Mouse (Mus musculus): ENCODE results near the gene Slit1.
A peak's percentile ranks its signal among the peaks of the same experiment; 100 is the strongest.

Slit1 gene

DNA sequence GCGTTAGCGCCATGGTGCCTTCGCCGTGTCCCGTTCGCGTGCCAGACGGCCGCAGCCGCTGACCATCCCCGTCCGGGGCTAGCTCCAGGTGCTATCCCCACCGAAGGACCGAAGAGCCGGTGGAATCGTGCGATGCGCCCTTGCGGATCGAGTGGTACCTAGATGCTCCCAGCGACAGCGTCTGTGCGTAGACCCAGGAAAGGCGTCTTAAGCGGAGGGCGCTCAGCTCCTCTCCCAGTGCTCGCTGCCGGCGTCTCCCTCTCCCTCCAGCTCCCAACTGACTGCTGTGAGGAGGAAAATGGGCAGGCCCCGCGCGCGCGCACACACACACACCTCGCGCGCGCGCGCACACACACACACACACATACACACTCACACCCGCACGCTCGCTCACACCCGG lies at the start of gene Slit1:
Gene Slit1 (minus strand): TSS at position 270 of the 400 bp plus-strand sequence.
- no peak for DNase-seq

DNA sequence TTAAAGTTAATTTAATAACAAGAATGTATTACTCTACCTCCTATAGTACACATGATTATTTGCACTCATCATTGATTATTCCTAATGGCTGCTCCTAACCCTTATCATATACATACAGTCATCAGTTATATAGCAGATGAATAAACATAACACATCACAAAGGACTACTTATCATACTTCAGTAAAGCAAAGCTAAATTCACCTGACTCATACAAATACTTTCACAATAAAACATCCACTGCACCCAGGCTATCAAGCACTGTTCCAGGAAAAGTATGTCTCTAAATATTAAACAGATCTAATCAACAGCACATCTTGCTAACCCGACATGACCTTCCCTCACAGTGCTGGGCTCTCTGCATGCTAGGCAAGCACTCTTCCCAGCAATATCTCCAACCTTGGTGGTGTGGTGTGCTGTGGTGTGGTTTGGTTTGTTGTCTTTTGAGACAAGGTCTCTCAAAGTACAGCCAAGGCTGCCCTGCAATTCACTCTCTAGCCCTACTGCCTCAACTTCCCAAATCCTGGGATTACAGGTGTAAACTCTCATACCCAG lies 49.5 kb upstream of the Slit1 start:
- no peak for DNase-seq

DNA sequence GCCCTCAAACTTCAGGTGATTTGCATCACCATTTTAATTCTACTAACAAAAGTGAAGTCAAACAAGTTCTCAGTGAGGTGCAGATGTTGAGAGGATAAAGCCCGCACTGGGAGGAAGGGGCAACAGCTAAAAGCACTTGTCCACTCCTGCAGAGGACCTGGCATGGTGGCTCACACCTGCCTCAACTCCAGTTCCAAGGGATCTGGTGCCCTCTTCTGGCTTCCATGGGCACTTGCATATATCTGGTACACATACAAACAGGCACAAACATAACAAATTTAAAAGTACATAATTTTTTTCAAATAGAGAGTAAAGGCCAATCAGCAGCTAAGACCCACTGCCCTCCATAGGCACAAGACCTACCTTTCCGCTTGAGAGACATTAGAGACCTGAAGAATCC lies 47.9 kb upstream of the Slit1 start:
- DNase-seq, result no peak

DNA sequence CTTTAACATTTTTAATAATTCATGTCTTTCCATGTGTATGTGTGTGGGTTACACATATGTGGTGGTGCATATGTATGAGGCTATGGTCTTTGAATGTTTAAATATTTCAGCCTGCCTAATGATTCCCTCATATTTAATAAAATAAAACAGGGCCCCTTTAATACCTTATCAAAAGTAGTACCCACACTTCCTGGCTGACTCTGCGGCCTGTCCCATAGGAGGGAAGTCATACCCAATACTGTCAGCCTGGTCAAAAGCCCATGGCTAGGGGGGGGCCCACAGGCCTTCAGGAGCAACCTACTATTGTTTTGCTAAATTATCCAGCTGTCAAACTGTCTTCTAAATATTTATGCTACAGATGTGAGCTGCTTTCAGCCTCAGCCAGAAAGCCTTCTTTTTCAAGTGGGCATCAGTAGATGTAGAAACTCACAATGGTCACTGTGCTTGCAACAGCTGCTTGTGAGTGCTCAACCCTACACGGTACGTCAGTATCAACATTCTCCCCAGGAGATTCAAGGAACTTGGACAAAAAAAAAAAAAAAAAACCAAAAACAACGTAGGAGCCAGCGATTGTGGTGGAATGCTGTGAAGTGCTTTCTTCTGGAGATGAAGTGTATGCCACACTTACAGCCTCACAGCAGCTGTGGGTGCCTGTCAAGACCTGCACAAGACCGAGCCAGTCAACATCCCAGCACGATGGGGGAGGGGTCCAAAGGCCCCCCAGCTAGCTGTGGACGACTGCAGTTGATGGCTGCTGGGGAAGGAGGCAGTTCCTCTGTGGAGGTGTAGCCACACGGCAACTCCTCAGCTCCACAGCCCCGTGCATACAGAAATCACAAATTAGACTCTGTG lies 45.9 kb upstream of the Slit1 start:
- DNase-seq, result no peak

DNA sequence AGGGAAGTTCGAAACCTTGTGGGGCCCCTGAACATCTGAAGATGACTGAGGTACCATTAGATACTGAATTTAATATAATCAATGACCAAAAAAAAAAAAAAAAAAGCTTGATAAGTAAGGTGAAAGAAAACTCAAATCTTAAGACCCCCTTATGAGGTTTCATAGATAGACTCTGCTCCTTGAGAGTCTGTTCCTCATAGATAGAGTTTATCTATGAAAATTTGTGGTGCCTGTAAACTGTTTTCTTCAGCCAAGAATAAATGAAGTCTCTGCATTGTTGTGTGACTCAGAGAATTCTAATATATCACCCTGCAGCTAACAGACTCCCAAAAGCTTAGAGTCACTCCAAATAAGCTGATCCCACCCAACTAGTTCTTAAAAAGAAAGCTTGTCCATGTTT lies 43.4 kb upstream of the Slit1 start:
- DNase-seq, result no peak

DNA sequence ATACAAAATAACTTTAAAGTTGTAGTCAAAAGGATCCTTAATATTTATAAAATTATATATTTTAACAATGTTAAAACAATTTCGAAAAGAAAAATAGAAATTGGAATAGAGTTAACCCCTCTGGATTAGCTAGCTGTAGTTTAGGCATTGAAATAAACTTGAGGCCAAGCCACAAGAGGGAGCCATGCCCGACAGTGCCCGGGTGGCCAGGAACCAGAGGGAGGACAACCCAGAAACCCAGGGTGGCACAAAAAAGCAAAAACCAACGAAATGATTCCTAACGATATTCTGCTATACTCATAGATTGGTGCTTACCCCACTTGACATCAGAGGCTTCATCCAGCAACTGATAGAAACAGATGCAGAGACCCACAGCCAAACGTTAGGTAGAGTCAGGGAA lies 34.0 kb upstream of the Slit1 start:
- DNase-seq, result no peak

DNA sequence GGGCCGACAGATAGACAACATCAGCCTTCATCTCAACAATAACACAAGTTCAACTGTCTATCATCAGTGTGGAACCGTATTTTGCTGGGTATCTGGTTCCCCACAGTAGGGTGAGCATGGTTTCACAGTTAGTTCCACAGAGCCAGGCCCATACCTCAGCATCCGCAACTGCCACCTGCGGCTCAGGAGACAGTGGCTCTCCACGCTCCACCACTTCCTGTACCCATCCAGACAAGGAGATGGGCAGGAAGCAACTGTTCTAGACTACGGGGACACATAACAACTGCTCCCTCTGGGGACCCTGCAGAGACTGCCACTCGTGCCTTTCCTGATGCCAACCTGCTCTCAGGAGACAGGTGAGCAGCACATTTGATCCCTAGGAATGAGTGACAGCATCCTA lies 25.2 kb upstream of the Slit1 start:
- DNase-seq, result no peak

DNA sequence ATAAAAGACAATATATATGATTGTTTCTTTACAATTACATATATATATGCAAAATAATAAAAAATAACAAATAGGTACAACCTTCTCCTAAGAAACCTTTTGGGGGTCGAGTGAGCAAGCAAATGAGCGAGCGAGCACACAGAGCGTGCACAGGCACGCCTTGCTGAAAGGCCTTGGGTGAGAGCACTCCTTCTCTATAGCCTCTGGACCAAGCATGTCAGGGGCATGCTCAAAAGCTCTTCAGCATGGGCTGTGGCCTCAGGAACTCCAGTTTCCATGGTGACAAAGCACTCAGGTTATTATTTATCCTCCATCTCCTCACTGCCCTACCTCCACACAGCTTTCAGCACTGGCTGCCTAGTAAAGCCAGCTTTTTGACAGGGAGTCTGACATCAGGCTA lies 23.2 kb upstream of the Slit1 start:
- DNase-seq, result no peak

DNA sequence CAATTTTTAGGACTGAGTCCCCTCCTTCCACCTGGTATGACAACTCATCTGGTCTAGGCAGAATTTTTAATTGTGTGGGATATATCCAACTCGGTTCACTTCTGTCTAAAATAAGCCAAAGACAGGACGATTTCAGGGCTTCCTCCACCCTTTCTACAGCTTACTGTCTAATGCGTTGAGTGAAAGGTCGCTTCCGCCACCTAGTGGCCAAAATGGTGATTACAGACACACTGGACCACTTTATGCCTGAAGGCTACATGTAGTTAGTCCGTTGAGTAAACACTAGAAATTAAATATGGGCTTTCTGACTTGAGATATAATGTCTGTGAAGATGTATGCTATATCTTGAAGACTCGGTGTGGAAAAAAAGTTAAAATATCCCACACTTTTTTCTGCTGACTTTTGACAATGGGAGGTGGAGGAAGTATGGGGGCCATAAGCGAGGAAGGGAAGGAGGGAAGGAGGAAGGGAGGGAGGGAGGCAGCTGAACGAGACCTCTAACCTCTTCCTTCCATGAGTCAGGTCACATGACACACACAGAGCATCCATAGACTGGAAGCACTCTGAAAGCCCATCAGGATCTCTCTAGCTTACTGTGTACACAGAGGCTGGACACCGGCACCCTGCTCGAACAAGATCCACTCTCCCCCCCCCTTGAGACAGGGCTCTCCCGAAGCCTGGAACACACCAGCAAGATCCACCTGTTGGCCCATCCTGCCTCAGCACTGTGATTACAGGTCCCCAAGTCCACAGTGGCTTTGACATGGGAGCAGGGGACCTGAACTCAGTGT lies 20.6 kb upstream of the Slit1 start:
- DNase-seq, result peak; percentile 44

DNA sequence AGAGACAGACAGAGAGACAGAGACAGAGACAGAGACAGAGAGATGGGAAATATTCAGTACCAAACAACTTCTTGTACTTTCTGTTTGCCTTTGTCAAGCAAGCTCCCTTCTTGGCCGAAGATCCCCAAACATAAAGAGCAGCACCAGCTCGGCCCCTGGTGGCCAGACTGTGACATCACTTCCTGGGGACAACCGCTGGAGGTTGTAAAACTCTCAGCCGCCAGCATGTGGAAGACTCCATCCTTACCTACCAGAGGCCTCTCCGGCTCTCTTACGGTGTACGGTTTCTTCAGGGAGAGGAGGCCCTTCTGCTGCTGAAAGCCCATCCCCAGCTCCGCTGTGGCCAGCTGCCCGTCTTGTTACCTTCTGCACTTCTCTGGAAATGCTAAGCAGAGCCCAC lies 18.1 kb upstream of the Slit1 start:
- DNase-seq, result no peak

DNA sequence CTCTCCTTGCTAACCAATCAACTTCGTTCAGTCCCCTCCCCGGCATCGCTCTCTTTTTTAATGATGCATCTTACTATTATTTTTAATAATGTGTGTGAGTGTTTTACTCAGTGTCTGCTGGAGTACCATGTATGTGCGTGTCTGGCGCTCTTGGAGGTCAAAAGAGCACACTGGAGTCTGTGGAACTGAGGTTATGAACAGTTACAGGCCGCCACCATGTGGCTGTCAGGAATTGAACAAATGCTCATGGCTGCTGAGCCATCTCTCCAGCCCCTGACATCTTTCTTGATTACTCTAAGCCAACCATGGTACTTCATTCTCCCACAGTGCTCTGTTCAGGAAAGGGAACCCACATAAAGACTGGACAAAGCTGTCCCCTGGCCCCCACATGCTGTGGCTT lies 16.3 kb upstream of the Slit1 start:
- DNase-seq, result no peak

DNA sequence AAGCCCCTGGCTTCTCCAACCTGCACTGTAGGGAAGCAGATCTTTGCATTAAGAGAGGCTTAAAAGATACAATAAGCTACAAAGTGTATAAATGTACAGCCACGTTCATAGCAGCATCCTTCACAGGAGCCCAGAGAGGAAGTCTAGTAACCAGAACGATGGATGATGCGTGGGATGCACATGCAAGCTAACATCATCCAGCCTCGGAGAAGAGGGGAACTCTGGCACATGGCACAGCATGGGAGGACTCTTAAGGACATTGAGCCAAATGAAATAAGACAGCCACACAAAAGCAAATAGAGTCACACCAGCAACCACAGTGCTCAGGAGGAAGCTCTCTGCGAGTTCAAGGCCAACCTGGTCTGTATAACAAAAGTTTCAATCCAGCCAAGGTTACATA lies 15.8 kb upstream of the Slit1 start:
- no peak for DNase-seq

DNA sequence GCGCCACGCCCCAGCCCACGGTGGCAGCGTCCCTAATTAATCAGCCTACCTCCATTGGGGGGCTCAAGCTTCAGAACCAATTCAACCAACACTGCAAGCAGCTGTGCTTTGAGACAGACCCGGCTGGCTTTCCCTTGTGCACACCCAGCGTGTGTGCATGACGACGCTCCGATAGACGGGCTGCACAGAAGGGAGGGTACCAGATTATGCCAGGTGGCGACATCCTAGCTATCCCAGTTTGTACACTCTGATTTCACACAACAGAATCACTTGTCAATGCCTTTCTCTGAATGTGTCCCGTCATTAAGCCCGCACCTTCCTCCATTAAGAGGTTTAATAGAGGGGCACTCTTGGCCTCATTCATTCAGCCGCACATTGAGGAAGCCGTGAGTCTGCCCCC lies 11.3 kb upstream of the Slit1 start:
- DNase-seq, result no peak

DNA sequence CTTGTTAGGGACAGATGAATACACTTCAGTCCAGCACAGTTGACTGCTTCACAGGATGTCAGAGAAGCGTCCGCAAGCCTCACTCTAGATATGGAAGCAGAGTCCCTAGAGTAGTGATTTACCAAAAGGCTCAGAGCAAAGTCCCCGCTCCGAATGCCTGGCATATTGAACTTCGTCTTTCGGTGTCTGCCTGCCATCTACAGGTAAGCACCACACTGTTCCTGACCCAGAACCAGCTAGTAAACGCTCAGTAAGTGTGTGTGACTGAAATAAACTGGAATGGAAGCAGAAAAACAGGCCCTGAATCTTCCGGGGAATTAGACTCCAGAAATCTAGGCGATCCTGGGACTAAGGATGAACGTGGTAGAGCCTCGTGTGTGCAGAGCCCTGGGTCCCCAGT lies 8.4 kb upstream of the Slit1 start:
- DNase-seq, result no peak

DNA sequence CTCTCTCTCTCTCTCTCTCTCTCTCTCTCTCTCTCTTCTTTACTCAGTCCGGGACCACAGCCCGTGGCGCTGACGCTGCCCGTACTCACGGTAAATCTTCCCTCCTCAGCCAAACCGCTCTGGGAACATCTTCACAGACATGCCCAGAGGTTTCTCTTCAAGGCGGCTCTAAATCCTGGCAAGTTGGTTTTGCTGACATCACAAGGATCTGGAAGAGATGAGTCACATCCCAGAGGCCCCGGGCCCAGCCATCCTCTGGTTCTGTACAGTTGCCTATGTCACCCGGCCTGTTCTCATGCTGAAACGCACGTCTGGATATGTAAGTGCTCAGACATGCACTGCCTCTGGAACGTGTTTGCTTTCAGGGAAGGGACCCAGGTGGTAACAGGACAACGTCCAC lies 4.0 kb upstream of the Slit1 start:
- DNase-seq, result no peak

DNA sequence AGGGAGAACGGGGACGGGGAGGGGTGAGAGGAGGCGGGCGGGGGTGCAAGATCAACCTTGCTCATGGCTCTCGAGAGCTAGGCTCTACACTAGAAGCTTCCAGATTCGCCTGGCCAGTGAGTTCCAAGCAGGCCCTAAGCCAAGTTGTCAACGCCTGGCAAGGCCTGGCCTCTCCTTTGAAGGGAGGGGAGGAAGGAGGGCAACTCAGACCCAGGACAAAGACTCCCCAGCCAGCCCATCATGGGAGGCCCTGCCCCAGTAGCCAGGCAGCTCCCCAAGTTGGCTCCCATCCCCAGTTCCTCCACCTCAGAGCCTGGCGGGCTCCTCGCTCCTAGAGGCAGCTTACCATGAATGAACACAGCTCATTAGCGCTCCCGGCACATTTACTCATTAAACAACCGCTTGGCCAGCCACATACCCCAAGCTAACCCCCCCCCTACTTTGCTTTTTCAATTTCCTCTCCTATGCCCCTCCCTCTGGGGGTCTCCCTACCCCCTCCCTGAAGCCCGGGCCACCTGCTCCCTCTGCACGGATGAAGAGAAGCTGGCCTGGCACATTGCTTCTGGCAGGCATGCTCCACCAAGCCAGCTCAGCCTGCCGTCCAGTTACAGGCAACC lies 2.6 kb upstream of the Slit1 start:
- DNase-seq, result peak; percentile 25

DNA sequence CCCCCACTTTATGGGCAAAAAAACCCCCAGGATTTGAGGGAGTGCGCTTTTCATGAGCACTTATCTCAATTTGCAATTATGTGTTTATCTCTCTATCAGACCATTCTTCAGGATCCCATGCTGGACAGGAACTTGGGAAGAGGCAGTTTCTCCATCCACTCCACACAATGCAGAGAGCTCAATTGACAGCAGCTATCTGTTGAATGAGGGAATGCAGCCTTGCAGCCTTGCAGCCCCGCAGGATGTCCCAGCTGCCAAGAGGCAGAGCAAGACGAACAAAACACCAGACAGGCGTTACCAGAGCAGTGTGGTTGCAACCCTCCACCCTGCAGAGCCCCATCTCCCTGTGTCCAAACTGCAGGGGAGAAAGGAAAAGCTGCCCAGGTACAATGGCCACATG lies 4.6 kb downstream of the Slit1 start:
- DNase-seq, result no peak

DNA sequence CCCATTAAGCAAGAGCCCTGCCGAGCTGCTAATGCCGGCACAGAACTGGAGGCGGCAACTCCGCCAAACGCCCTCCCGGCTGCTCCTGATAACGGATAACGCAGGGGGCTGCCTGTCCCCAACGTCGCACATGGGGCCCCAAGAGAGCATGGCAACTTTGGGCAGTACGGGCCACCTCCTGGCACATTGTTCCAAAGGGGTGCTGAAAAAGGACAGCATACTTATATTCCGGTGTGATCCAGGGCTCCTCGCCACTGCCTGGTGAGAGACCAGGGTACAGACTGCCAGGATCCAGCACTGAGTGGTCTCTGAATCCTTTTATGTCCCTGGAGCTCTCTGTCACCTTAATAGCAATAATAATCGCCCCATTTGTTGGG lies 5.0 kb downstream of the Slit1 start:
- no peak for DNase-seq

DNA sequence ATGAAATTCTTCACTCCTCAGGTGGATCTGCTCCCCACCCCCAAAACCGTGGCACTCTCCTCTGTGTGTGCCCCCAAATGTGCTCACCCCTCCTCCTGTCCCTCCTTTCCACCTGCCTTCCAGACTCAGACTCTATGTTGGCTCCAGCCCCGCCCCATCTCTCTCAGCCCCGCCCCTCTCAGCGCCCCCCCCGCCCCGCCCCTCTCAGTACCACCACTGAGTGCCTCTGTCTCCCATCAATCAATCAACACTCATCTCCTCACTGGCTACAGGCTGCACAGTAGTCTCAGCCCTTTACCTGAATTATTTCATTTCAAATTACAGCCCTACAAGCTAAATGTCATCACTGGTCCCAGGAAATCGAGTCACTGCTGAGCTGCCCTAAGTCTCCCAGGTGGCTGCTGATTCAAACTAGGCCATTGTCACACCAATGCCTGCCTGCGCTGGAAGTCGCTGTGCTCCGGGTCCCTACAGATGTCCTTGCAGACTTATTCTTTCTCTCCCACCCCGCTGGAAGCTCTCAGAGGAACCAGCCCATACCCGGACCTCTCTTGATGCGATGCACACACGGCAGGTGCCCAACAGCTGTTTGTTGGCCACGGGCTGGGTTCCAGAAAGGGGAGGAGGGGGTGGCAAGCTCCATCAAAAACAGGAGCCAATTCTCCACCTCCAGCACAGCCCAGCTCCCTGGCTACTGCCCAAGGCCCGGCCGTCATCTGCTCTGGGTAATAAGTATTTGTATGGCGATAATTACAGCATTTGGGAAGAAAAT lies 5.6 kb downstream of the Slit1 start:
- no peak for DNase-seq

DNA sequence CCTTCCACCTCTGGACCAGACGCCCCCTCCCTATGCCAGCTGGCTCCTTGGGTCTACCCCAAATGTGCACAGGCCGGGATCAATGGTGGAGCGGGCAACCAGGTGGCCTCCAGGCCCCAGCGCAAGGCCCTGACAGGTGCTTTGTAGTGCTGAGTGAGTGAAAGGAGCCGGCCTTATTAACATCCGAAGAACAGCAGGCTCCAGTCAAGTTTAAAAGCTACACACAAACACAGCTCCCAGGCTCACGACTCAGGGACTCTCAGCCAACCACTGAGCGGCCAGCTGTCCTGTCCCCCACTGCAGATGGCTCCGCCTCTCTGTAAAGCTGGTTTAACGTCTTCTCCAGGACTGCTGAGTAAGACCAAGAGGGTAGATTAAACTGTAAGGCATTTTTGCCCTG lies 8.8 kb downstream of the Slit1 start:
- DNase-seq, result no peak

DNA sequence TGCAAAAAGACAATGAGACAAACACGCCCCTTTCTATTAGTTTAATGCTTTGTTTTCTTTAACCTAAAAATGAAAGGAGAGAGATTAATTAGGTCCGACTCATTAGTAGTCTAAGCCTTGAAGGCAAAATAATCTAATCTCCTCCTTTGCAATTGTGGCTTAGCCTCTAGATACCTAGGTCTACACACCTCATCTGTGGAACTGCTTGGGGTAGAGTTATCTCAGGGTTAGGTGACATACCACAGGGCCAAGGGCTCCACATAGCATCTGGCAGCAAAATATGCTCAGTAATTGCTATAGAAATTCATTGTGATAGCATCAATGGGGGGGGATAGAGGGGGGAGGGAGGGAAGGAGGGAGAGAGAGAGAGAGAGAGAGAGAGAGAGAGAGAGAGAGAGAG lies 18.0 kb downstream of the Slit1 start:
- DNase-seq, result no peak

DNA sequence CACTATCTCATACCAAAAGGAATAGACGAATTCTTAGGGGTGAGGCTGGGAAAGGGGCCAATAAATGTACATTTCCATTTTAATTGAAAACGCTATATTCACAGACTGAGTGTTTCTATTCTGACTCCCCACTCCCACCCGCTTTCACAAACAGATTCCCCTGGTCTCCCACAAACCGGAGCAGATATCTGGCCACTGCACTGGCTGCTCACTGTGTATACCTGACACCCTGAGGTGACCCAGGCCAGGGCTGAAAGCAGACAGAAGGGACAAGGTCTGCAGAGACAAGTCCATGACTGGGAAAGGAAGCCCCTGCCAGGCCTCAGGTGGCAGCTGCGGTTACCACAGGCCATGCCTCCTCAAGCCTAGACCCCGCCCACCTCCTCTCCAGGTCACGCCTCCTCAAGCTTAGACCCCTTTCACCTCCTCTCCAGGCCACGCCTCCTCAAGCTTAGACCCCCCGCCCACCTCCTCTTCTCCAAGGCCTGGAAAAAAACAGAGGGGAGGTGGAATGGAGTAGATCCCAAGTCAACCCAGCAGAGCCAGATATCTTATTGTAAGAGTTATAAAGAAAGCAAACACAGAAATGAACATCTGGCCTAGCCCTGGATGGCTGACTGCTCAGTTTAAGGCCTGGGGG lies 18.5 kb downstream of the Slit1 start:
- DNase-seq, result no peak
